Mouse (Mus musculus) MEL (cell line): Measurements from ENCODE around the gene Tmem175. TPM values are rescaled to one million over a fixed set of nuclear protein-coding genes. Genes with fewer than 3 reads are reported as not detected.
A peak's percentile ranks its signal among the peaks of the same experiment; 100 is the strongest.

Experiments used
- DNase-seq: peaks from one replicate; pipeline ENCODE4 v3.0.0; 2011; ENCODE audit warnings: low read depth, low spot score
- H3K27ac ChIP-seq: 2 replicates; pipeline ENCODE4 v1.5.1; 2012; ENCODE audit warnings: low read depth, mild to moderate bottlenecking, control low read depth, low read length, moderate library complexity; ENCODE audit not compliant: control insufficient read depth
- H3K27me3 ChIP-seq, 2 experiments: fragments of 150-350 bp in 1 of 2; sonication (generic) in 1 of 2; 2 replicates each; pipeline ENCODE4 v1.6.1; 2012; ENCODE audit warnings: low read length in 2 of 2, mild to moderate bottlenecking in 2 of 2, improper control_type of control experiment in 1 of 2, moderate library complexity in 1 of 2; ENCODE audit not compliant: insufficient read depth in 2 of 2, control insufficient read depth in 1 of 2
- H3K36me3 ChIP-seq, 2 experiments: 2 replicates each; pipeline ENCODE4 v1.6.1; 2012 to 2014; ENCODE audit warnings: low read length in 2 of 2, improper control_type of control experiment in 1 of 2, inconsistent platforms in 1 of 2, mild to moderate bottlenecking in 1 of 2; ENCODE audit not compliant: insufficient read depth in 2 of 2, control insufficient read depth in 1 of 2
- H3K4me1 ChIP-seq, 2 experiments: fragments of 150-350 bp in 1 of 2; sonication (generic) in 1 of 2; 2 replicates each; pipeline ENCODE4 v1.6.1; 2012; ENCODE audit warnings: low read length in 2 of 2, improper control_type of control experiment in 1 of 2, mild to moderate bottlenecking in 1 of 2; ENCODE audit not compliant: insufficient read depth in 2 of 2, control insufficient read depth in 1 of 2
- H3K4me3 ChIP-seq, 2 experiments: fragments of 150-350 bp in 1 of 2; sonication (generic) in 1 of 2; 2 replicates each; pipeline ENCODE4 v1.5.1; 2012; ENCODE audit warnings: low read depth in 2 of 2, low read length in 2 of 2, mild to moderate bottlenecking in 2 of 2, moderate library complexity in 2 of 2, control low read depth in 1 of 2, improper control_type of control experiment in 1 of 2; ENCODE audit not compliant: control insufficient read depth in 1 of 2, insufficient read depth in 1 of 2
- H3K79me2 ChIP-seq: 2 replicates; pipeline ENCODE4 v1.6.1; 2012; ENCODE audit warnings: mild to moderate bottlenecking, low read length, moderate library complexity; ENCODE audit not compliant: control insufficient read depth, poor library complexity, insufficient read depth
- H3K9ac ChIP-seq: 2 replicates; pipeline ENCODE4 v1.6.1; 2012; ENCODE audit warnings: low read depth, mild to moderate bottlenecking, control low read depth, low read length, moderate library complexity; ENCODE audit not compliant: control insufficient read depth, poor library complexity, severe bottlenecking
- H3K9me3 ChIP-seq: fragments of 150-350 bp; sonication (generic); replicated peaks from 2 replicates; pipeline ENCODE4 v1.6.1; 2012; ENCODE audit warnings: mild to moderate bottlenecking, low read length, improper control_type of control experiment, moderate library complexity; ENCODE audit not compliant: insufficient read depth
- BHLHE40 ChIP-seq: IDR thresholded peaks from 2 replicates; pipeline ENCODE4 v1.6.1; 2012; ENCODE audit warnings: low read depth, mild to moderate bottlenecking, inconsistent platforms, low read length, improper control_type of control experiment, borderline replicate concordance
- CHD1 ChIP-seq: IDR thresholded peaks from 2 replicates; pipeline ENCODE4 v1.6.1; 2012; ENCODE audit warnings: low read depth, mild to moderate bottlenecking, inconsistent platforms, low read length, improper control_type of control experiment
- CHD2 ChIP-seq: IDR thresholded peaks from 2 replicates; pipeline ENCODE4 v1.6.1; 2011; ENCODE audit warnings: low read length, improper control_type of control experiment
- E2F4 ChIP-seq: IDR thresholded peaks from 2 replicates; pipeline ENCODE4 v1.6.1; 2011; ENCODE audit warnings: low read depth, low read length, improper control_type of control experiment, borderline replicate concordance
- ELF1 ChIP-seq: IDR thresholded peaks from 2 replicates; pipeline ENCODE4 v1.6.1; 2014; ENCODE audit warnings: low read depth, mild to moderate bottlenecking, inconsistent platforms, low read length, improper control_type of control experiment, moderate library complexity
- EP300 ChIP-seq, 2 experiments: IDR thresholded peaks; 2 replicates each; pipeline ENCODE4 v1.6.1; 2011; ENCODE audit warnings: improper control_type of control experiment in 2 of 2, low read length in 2 of 2, low read depth in 1 of 2, mild to moderate bottlenecking in 1 of 2
- GATA1 ChIP-seq: IDR thresholded peaks from 2 replicates; pipeline ENCODE4 v1.6.1; 2011; ENCODE audit warnings: low read depth, low read length, improper control_type of control experiment
- HCFC1 ChIP-seq: IDR thresholded peaks from 2 replicates; pipeline ENCODE4 v1.6.1; 2012; ENCODE audit warnings: low read depth, mild to moderate bottlenecking, inconsistent platforms, low read length, improper control_type of control experiment, moderate library complexity
- JUND ChIP-seq: IDR thresholded peaks from 2 replicates; pipeline ENCODE4 v1.6.1; 2011; ENCODE audit warnings: low read depth, mild to moderate bottlenecking, improper control_type of control experiment, low read length
- KAT2A ChIP-seq: conservative IDR thresholded peaks from 2 replicates; pipeline ENCODE4 v1.6.1; 2012; ENCODE audit warnings: low read depth, low read length, improper control_type of control experiment, inconsistent platforms
- MAFK ChIP-seq: IDR thresholded peaks from 2 replicates; pipeline ENCODE4 v1.6.1; 2011; ENCODE audit warnings: low read depth, mild to moderate bottlenecking, low read length, improper control_type of control experiment, borderline replicate concordance
- MAX ChIP-seq: IDR thresholded peaks from 2 replicates; pipeline ENCODE4 v1.6.1; 2011; ENCODE audit warnings: low read length, improper control_type of control experiment
- MAZ ChIP-seq: IDR thresholded peaks from 2 replicates; pipeline ENCODE4 v1.6.1; 2012; ENCODE audit warnings: low read depth, mild to moderate bottlenecking, inconsistent platforms, low read length, improper control_type of control experiment
- MEF2A ChIP-seq: IDR thresholded peaks from 2 replicates; pipeline ENCODE4 v1.6.1; 2014; ENCODE audit warnings: low read depth, mild to moderate bottlenecking, inconsistent platforms, low read length, improper control_type of control experiment; ENCODE audit not compliant: poor library complexity, insufficient replicate concordance, severe bottlenecking; ENCODE audit errors: extremely low read depth
- MXI1 ChIP-seq: IDR thresholded peaks from 2 replicates; pipeline ENCODE4 v1.6.1; 2011; ENCODE audit warnings: mild to moderate bottlenecking, low read depth, low read length, improper control_type of control experiment
- MYB ChIP-seq: IDR thresholded peaks from 2 replicates; pipeline ENCODE4 v1.6.1; 2011; ENCODE audit warnings: mild to moderate bottlenecking, low read depth, low read length, improper control_type of control experiment
- MYC ChIP-seq: IDR thresholded peaks from 2 replicates; pipeline ENCODE4 v1.6.1; 2011; ENCODE audit warnings: low read depth, mild to moderate bottlenecking, low read length, improper control_type of control experiment, moderate library complexity
- NELFE ChIP-seq: IDR thresholded peaks from 2 replicates; pipeline ENCODE4 v1.6.1; 2011; ENCODE audit warnings: low read depth, low read length, improper control_type of control experiment
- NRF1 ChIP-seq: IDR thresholded peaks from 2 replicates; pipeline ENCODE4 v1.6.1; 2014; ENCODE audit warnings: low read depth, mild to moderate bottlenecking, inconsistent platforms, low read length, improper control_type of control experiment, moderate library complexity; ENCODE audit not compliant: poor library complexity, insufficient read depth, severe bottlenecking
- POLR2AphosphoS2 ChIP-seq: IDR thresholded peaks from 2 replicates; pipeline ENCODE4 v1.6.1; 2011; ENCODE audit warnings: low read length, improper control_type of control experiment
- POLR2AphosphoS5 ChIP-seq: IDR thresholded peaks from 2 replicates; pipeline ENCODE4 v1.6.1; 2012; ENCODE audit warnings: low read depth, borderline replicate concordance, mild to moderate bottlenecking, inconsistent platforms, low read length, moderate library complexity, mixed read lengths
- RAD21 ChIP-seq: IDR thresholded peaks from 2 replicates; pipeline ENCODE4 v1.6.1; 2011; ENCODE audit warnings: mild to moderate bottlenecking, low read depth, low read length, improper control_type of control experiment
- RCOR1 ChIP-seq: IDR thresholded peaks from 2 replicates; pipeline ENCODE4 v1.6.1; 2012; ENCODE audit warnings: low read depth, mild to moderate bottlenecking, inconsistent platforms, low read length, improper control_type of control experiment
- SIN3A ChIP-seq: IDR thresholded peaks from 2 replicates; pipeline ENCODE4 v1.6.1; 2012; ENCODE audit warnings: low read length, improper control_type of control experiment, inconsistent platforms
- SMC3 ChIP-seq: IDR thresholded peaks from 2 replicates; pipeline ENCODE4 v1.6.1; 2011; ENCODE audit warnings: low read depth, low read length, improper control_type of control experiment
- TAL1 ChIP-seq: IDR thresholded peaks from 2 replicates; pipeline ENCODE4 v1.6.1; 2012; ENCODE audit warnings: mild to moderate bottlenecking, inconsistent platforms, low read length, moderate library complexity, mixed read lengths
- TBP ChIP-seq: IDR thresholded peaks from 2 replicates; pipeline ENCODE4 v1.8.0; 2011; ENCODE audit warnings: low read depth, low read length, improper control_type of control experiment
- TCF12 ChIP-seq: IDR thresholded peaks from 2 replicates; pipeline ENCODE4 v1.6.1; 2014; ENCODE audit warnings: low read depth, mild to moderate bottlenecking, inconsistent platforms, low read length, improper control_type of control experiment, moderate library complexity
- USF1 ChIP-seq: IDR thresholded peaks from 2 replicates; pipeline ENCODE4 v1.6.1; 2014; ENCODE audit warnings: low read depth, mild to moderate bottlenecking, inconsistent platforms, low read length, improper control_type of control experiment, moderate library complexity
- USF2 ChIP-seq, 2 experiments: IDR thresholded peaks; 2 replicates each; pipeline ENCODE4 v1.6.1; 2011 to 2012; ENCODE audit warnings: improper control_type of control experiment in 2 of 2, low read length in 2 of 2, borderline replicate concordance in 1 of 2, inconsistent platforms in 1 of 2, low read depth in 1 of 2, mild to moderate bottlenecking in 1 of 2; ENCODE audit not compliant: insufficient read depth in 1 of 2
- ZC3H11A ChIP-seq: IDR thresholded peaks from 2 replicates; pipeline ENCODE4 v1.6.1; 2012; ENCODE audit warnings: low read depth, mild to moderate bottlenecking, inconsistent platforms, low read length, improper control_type of control experiment
- ZKSCAN1 ChIP-seq: IDR thresholded peaks from 2 replicates; pipeline ENCODE4 v1.6.1; 2012; ENCODE audit warnings: low read depth, mild to moderate bottlenecking, inconsistent platforms, low read length, improper control_type of control experiment, moderate library complexity
- ZMIZ1 ChIP-seq: IDR thresholded peaks from 2 replicates; pipeline ENCODE4 v1.6.1; 2012; ENCODE audit warnings: low read depth, mild to moderate bottlenecking, inconsistent platforms, low read length, improper control_type of control experiment, moderate library complexity
- ZNF384 ChIP-seq: IDR thresholded peaks from 2 replicates; pipeline ENCODE4 v1.6.1; 2012; ENCODE audit warnings: low read depth, mild to moderate bottlenecking, inconsistent platforms, low read length, improper control_type of control experiment
- polyA plus RNA-seq, 2 experiments: library from polyadenylated mRNA; stranded (reverse) in 1 of 2; unstranded in 1 of 2; fragments of >175 nt in 1 of 2; fragments of >200 nt in 1 of 2; gene quantifications; 2 replicates each; pipeline versions ENCODE4 v1.2.1 to v1.2.4; 2012; ENCODE audit warnings: low replicate concordance in 2 of 2, low read depth in 1 of 2; ENCODE audit not compliant: insufficient read length in 2 of 2, insufficient read depth in 1 of 2, missing spikeins in 1 of 2
- total RNA-seq: library from RNA; depleted of rRNA; stranded (reverse); fragments of 300-350 nt; gene quantifications from 2 replicates; pipeline ENCODE4 v1.2.3, GENCODE M21; 2012; rRNA removed

Tmem175 gene
- total RNA-seq (19.3 and 22.1 TPM in 2 replicates), polyA plus RNA-seq (10 to 100 TPM in 1 of 2 experiments, not detected in 1; 39.2 TPM)

- Histone ChIP-seq H3K27me3 (no peaks in the 10 kb centered on the region), H3K36me3 (peaks cover 4 to 33% of the 10 kb centered on the region in 2 experiments; a peak in 3 of 4 replicates), H3K27ac (peak within 1 kb of the TSS; percentile 44), H3K4me3 (peak within 1 kb of the TSS; percentile 68 to 99), H3K79me2 (peaks cover 42% of the 10 kb centered on the region), H3K4me1 (peaks cover 16 to 17% of the 10 kb centered on the region in 2 experiments), H3K9ac (peak within 1 kb of the TSS; percentile 90), H3K9me3 (no peaks in the 10 kb centered on the region)
- DNase-seq = peak; percentile 98
- TF ChIP-seq CHD2 (no peak), GATA1 (no peak), POLR2AphosphoS2 (peak; percentile 79; the same call in 1 of the 2 replicates), EP300 (IDR thresholded peaks at IDR 0.05; ENCODE audit: low read depth in 1 of 2, low read length in 2 of 2) (no peak), MEF2A (no peak), MXI1 (peak; percentile 76), ZMIZ1 (peak; percentile 77; the same call in 1 of the 2 replicates), RCOR1 (no peak), KAT2A (no peak), TBP (0 out of 2 replicates have a peak, but pooled peaks have one; percentile 56), MAX (peak; percentile 56; the same call in 1 of the 2 replicates), USF1 (peak; percentile 50; the same call in 1 of the 2 replicates), TAL1 (no peak), TCF12 (0 out of 2 replicates have a peak, but pooled peaks have one; percentile 26), JUND (no peak), SIN3A (peak; percentile 59), CHD1 (no peak), SMC3 (no peak), POLR2AphosphoS5 (no peak), NRF1 (peak; percentile 94), ZKSCAN1 (no peak), ZNF384 (no peak), E2F4 (no peak), MAFK (peak; percentile 66; the same call in 1 of the 2 replicates), USF2 (IDR thresholded peaks at IDR 0.05; ENCODE audit: borderline replicate concordance in 1 of 2, insufficient read depth in 1 of 2, low read depth in 1 of 2, low read length in 2 of 2) (no peak), MAZ (peak; percentile 71; the same call in 1 of the 2 replicates), HCFC1 (peak; percentile 88), MYB (no peak), ZC3H11A (no peak), RAD21 (no peak), NELFE (peak; percentile 97), MYC (no peak), BHLHE40 (no peak), ELF1 (peak; percentile 94)
These were observed at the start of gene Tmem175, which contains the start of gene Gak for GRCm38 (mm10) chr5:108629634-108630483. Gene Tmem175 (plus strand): TSS chr5:108629770. Gene Gak (minus strand): TSS chr5:108629755.
